Mouse (Mus musculus) forebrain, embryonic 11.5 days (tissue): ENCODE data around the gene Hprt. TPM values are rescaled to one million over a fixed set of nuclear protein-coding genes. Genes with fewer than 3 reads are reported as not detected.

Source experiments
- ATAC-seq: fragments of 200-750 bp; cut with Nextera tagmentation; replicated peaks from 2 replicates; pipeline ENCODE4 v1.8.0; 2017; ENCODE audit warnings: moderate TSS enrichment; ENCODE audit not compliant: low FRiP score
- DNase-seq: peaks from one replicate; pipeline ENCODE4 v3.0.0-alpha.2; 2017; ENCODE audit warnings: low spot score
- H3K27ac ChIP-seq: fragments of 300-500 bp; sonication (generic); 2 replicates; pipeline ENCODE4 v1.5.1; 2014; ENCODE audit warnings: low read depth, low read length
- H3K27me3 ChIP-seq: fragments of 300-500 bp; sonication (generic); 2 replicates; pipeline ENCODE4 v1.6.1; 2014; ENCODE audit warnings: mild to moderate bottlenecking, low read length, mixed read lengths; ENCODE audit not compliant: control insufficient read depth, insufficient read depth
- H3K36me3 ChIP-seq: fragments of 300-500 bp; sonication (generic); 2 replicates; pipeline ENCODE4 v1.6.1; 2014; ENCODE audit warnings: mild to moderate bottlenecking, low read length, moderate library complexity, mixed read lengths; ENCODE audit not compliant: control insufficient read depth, insufficient read depth
- H3K4me1 ChIP-seq: fragments of 300-500 bp; sonication (generic); replicated peaks from 2 replicates; pipeline ENCODE4 v1.6.1; 2014; ENCODE audit warnings: low read length, mixed read lengths; ENCODE audit not compliant: control insufficient read depth, insufficient read depth
- H3K4me2 ChIP-seq: fragments of 300-500 bp; sonication (generic); 2 replicates; pipeline ENCODE4 v1.6.1; 2014; ENCODE audit warnings: low read depth, mild to moderate bottlenecking, low read length, moderate library complexity, mixed read lengths; ENCODE audit not compliant: severe bottlenecking
- H3K4me3 ChIP-seq: fragments of 300-500 bp; sonication (generic); 2 replicates; pipeline ENCODE4 v1.5.1; 2014; ENCODE audit warnings: low read depth, low read length
- H3K9ac ChIP-seq: fragments of 300-500 bp; sonication (generic); 2 replicates; pipeline ENCODE4 v1.6.1; 2014; ENCODE audit warnings: low read length
- H3K9me3 ChIP-seq: fragments of 300-500 bp; sonication (generic); 2 replicates; pipeline ENCODE4 v1.6.1; 2016; ENCODE audit warnings: low read length, mixed read lengths; ENCODE audit not compliant: control insufficient read depth
- WGBS: fragments of 180-500 bp; shearing (Covaris S2); extraction: QIAGEN DNeasy Blood & Tissue Kit; methylation state at CpG from one replicate; pipeline ENCODE4 v1.1.7; 2014; 5-methylcytosine and 5-hydroxymethylcytosine counted together
- polyA plus RNA-seq: library from polyadenylated mRNA; unstranded; fragments of >200 nt; fragmentation: Nextera tagmentation; extraction: Ambion mirVana; gene quantifications from 2 replicates; pipeline ENCODE4 v1.2.1, GENCODE M21; 2014

The Hprt gene
- polyA plus RNA-seq, 1 experiment from 2014 or later, result 81.6 TPM

GRCm38 (mm10) chrX:53049196-53049595 is 61.3 kb downstream of the Hprt start:
- H3K4me1 ChIP-seq, result 0 out of 2 replicates have a peak, but pooled peaks cover 1% of the 10 kb centered on the region
- no peaks in the 10 kb centered on the region for H3K36me3 ChIP-seq
- no peak overlapping the region for H3K27ac ChIP-seq
- DNase-seq (no peak), ATAC-seq (no peak)
- H3K4me2 ChIP-seq, result no peak overlapping the region
- no peak overlapping the region for H3K4me3 ChIP-seq
- H3K9ac ChIP-seq, result no peak overlapping the region
- WGBS, result 48% methylated on average over 4 of the region's 4 CpGs
- no peaks in the 10 kb centered on the region for H3K9me3 ChIP-seq
- no peaks in the 10 kb centered on the region for H3K27me3 ChIP-seq

- no peaks in the 10 kb centered on the region for H3K9me3 ChIP-seq
- peak overlapping the region; percentile 43 for H3K4me2 ChIP-seq
- no peak overlapping the region for H3K9ac ChIP-seq
- peak overlapping the region; percentile 17; the same call in 1 of the 2 replicates for H3K4me3 ChIP-seq
- WGBS, result 7% methylated on average over 7 of the region's 9 CpGs
- H3K36me3 ChIP-seq, result no peaks in the 10 kb centered on the region
- ATAC-seq (0 out of 2 replicates have a peak, but pooled peaks have one; percentile 46), DNase-seq (no peak)
- no peaks in the 10 kb centered on the region for H3K27me3 ChIP-seq
- 0 out of 2 replicates have a peak, but pooled peaks cover 1% of the 10 kb centered on the region for H3K4me1 ChIP-seq
- no peak overlapping the region for H3K27ac ChIP-seq
These were observed 62.4 kb downstream of the Hprt start for GRCm38 (mm10) chrX:53050353-53050752.

GRCm38 (mm10) chrX:53052652-53053500 is 64.9 kb downstream of the Hprt start:
- Histone ChIP-seq H3K27me3 (no peaks in the 10 kb centered on the region), H3K4me2 (peak overlapping the region; percentile 36), H3K36me3 (no peaks in the 10 kb centered on the region), H3K4me3 (peak overlapping the region; percentile 5; the same call in 1 of the 2 replicates), H3K4me1 (0 out of 2 replicates have a peak, but pooled peaks cover 1% of the 10 kb centered on the region), H3K27ac (no peak overlapping the region), H3K9ac (peak overlapping the region; percentile 12; the same call in 1 of the 2 replicates), H3K9me3 (no peaks in the 10 kb centered on the region)
- 16% methylated on average over 13 of the region's 13 CpGs for WGBS
- DNase-seq (peak; percentile 70), ATAC-seq (peak; percentile 40; the same call in 1 of the 2 replicates)

- H3K4me1 ChIP-seq, result 0 out of 2 replicates have a peak, but pooled peaks cover 1% of the 10 kb centered on the region
- no peak for ATAC-seq
- no peak overlapping the region for H3K4me3 ChIP-seq
- DNase-seq, result no peak
- no peaks in the 10 kb centered on the region for H3K9me3 ChIP-seq
- H3K27me3 ChIP-seq, result no peaks in the 10 kb centered on the region
- no peak overlapping the region for H3K4me2 ChIP-seq
- H3K9ac ChIP-seq, result no peak overlapping the region
- H3K27ac ChIP-seq, result no peak overlapping the region
- 68% methylated on average over 5 of the region's 5 CpGs for WGBS
- no peaks in the 10 kb centered on the region for H3K36me3 ChIP-seq
These were observed 65.9 kb downstream of the Hprt start for GRCm38 (mm10) chrX:53053885-53054284.

- Histone ChIP-seq H3K9ac (peak overlapping the region; percentile 69), H3K27ac (no peak overlapping the region), H3K36me3 (no peaks in the 10 kb centered on the region), H3K27me3 (no peaks in the 10 kb centered on the region), H3K9me3 (no peaks in the 10 kb centered on the region), H3K4me2 (peak overlapping the region; percentile 49), H3K4me3 (peak overlapping the region; percentile 47), H3K4me1 (0 out of 2 replicates have a peak, but pooled peaks cover 1% of the 10 kb centered on the region)
- 16% methylated on average over 9 of the region's 9 CpGs for WGBS
- DNase-seq, result no peak
- ATAC-seq, result no peak
These were observed 67.8 kb downstream of the Hprt start for GRCm38 (mm10) chrX:53055771-53056170.

GRCm38 (mm10) chrX:53056627-53057026 is 68.7 kb downstream of the Hprt start:
- DNase-seq (peak; percentile 67), ATAC-seq (no peak; the same call in 1 of the 2 replicates)
- H3K9me3 ChIP-seq, result no peaks in the 10 kb centered on the region
- 25% methylated on average over 32 of the region's 33 CpGs for WGBS
- H3K27me3 ChIP-seq, result no peaks in the 10 kb centered on the region
- peak overlapping the region; percentile 47 for H3K4me3 ChIP-seq
- H3K27ac ChIP-seq, result peak overlapping the region; percentile 57; the same call in 1 of the 2 replicates
- H3K36me3 ChIP-seq, result no peaks in the 10 kb centered on the region
- peak overlapping the region; percentile 49 for H3K4me2 ChIP-seq
- H3K9ac ChIP-seq, result peak overlapping the region; percentile 69
- 0 out of 2 replicates have a peak, but pooled peaks cover 1% of the 10 kb centered on the region for H3K4me1 ChIP-seq

GRCm38 (mm10) chrX:53057054-53057759 is 69.3 kb downstream of the Hprt start:
- peak overlapping the region; percentile 69 for H3K9ac ChIP-seq
- peak; percentile 92 for DNase-seq
- H3K4me3 ChIP-seq, result peak overlapping the region; percentile 47
- H3K27me3 ChIP-seq, result no peaks in the 10 kb centered on the region
- H3K27ac ChIP-seq, result peak overlapping the region; percentile 57; the same call in 1 of the 2 replicates
- H3K4me1 ChIP-seq, result 0 out of 2 replicates have a peak, but pooled peaks cover 1% of the 10 kb centered on the region
- WGBS, result 17% methylated on average over 27 of the region's 42 CpGs
- peak; percentile 92 for ATAC-seq
- H3K36me3 ChIP-seq, result no peaks in the 10 kb centered on the region
- H3K9me3 ChIP-seq, result no peaks in the 10 kb centered on the region
- peak overlapping the region; percentile 49 for H3K4me2 ChIP-seq

- no peak overlapping the region for H3K27ac ChIP-seq
These were observed 69.8 kb downstream of the Hprt start for GRCm38 (mm10) chrX:53057760-53058090.

More at GRCm38 (mm10) chrX:53057760-53058090, 69.8 kb downstream of the Hprt start:
- no peak for DNase-seq
- Histone ChIP-seq H3K27me3 (no peaks in the 10 kb centered on the region), H3K4me1 (no peaks in the 10 kb centered on the region), H3K36me3 (no peaks in the 10 kb centered on the region), H3K9ac (peak overlapping the region; percentile 23; the same call in 1 of the 2 replicates), H3K9me3 (no peaks in the 10 kb centered on the region), H3K4me2 (peak overlapping the region; percentile 49; the same call in 1 of the 2 replicates), H3K4me3 (no peak overlapping the region)
- ATAC-seq, result no peak
- 15% methylated on average over 6 of the region's 6 CpGs for WGBS
